Mouse (Mus musculus) bone marrow macrophage, adult 2 months (primary cell): ENCODE data around the gene Gm20388. TPM values are rescaled to one million over a fixed set of nuclear protein-coding genes. Genes with fewer than 3 reads are reported as not detected.

Experiments
- H3K27ac ChIP-seq: 2 replicates; pipeline ENCODE4 v1.5.1; 2012; ENCODE audit warnings: low read depth, low read length; ENCODE audit not compliant: insufficient read depth
- H3K4me1 ChIP-seq: 2 replicates; pipeline ENCODE4 v1.6.1; 2012; ENCODE audit warnings: low read length; ENCODE audit not compliant: control insufficient read depth, insufficient read depth
- H3K4me3 ChIP-seq: 2 replicates; pipeline ENCODE4 v1.5.1; 2012; ENCODE audit warnings: mild to moderate bottlenecking, low read length, moderate library complexity; ENCODE audit not compliant: insufficient read depth
- CTCF ChIP-seq: IDR thresholded peaks from 2 replicates; pipeline ENCODE4 v1.5.1; 2012; ENCODE audit warnings: low read depth, mild to moderate bottlenecking, low read length, moderate library complexity
- POLR2A ChIP-seq: IDR thresholded peaks from 2 replicates; pipeline ENCODE4 v1.6.1; 2012; ENCODE audit warnings: mild to moderate bottlenecking, low read depth, low read length, borderline replicate concordance
- polyA plus RNA-seq: library from polyadenylated mRNA; stranded (reverse); fragments of >200 nt; gene quantifications from 2 replicates; pipeline ENCODE4 v1.2.4, GENCODE M21; 2012; ENCODE audit not compliant: missing spikeins, insufficient read depth, insufficient read length

Gm20388 gene
- polyA plus RNA-seq, 1 experiment: 32.7 TPM

- H3K4me3 ChIP-seq: no peak overlapping the region
- TF ChIP-seq CTCF: no peak
- TF ChIP-seq POLR2A: no peak
- H3K4me1 ChIP-seq: peaks cover 24% of the 10 kb centered on the region
- peak overlapping the region; percentile 24 for H3K27ac ChIP-seq
These were observed 458.4 kb downstream of the Gm20388 start for GRCm38 (mm10) chr8:120368814-120369649.

GRCm38 (mm10) chr8:120369956-120370355, 459.3 kb downstream of the Gm20388 start:
- TF ChIP-seq CTCF (no peak), POLR2A (no peak)
- no peak overlapping the region for H3K27ac ChIP-seq
- peaks cover 18% of the 10 kb centered on the region for H3K4me1 ChIP-seq
- no peak overlapping the region for H3K4me3 ChIP-seq

GRCm38 (mm10) chr8:120370461-120370860, 459.8 kb downstream of the Gm20388 start:
- H3K27ac ChIP-seq: no peak overlapping the region
- peaks cover 18% of the 10 kb centered on the region for H3K4me1 ChIP-seq
- no peak overlapping the region for H3K4me3 ChIP-seq
- TF ChIP-seq POLR2A (no peak), CTCF (no peak)

GRCm38 (mm10) chr8:120371146-120371545, 460.5 kb downstream of the Gm20388 start:
- Histone ChIP-seq H3K27ac (no peak overlapping the region), H3K4me1 (peaks cover 18% of the 10 kb centered on the region), H3K4me3 (no peak overlapping the region)
- TF ChIP-seq POLR2A (no peak), CTCF (no peak)

GRCm38 (mm10) chr8:120371725-120372457, 461.2 kb downstream of the Gm20388 start:
- Histone ChIP-seq H3K27ac (no peak overlapping the region), H3K4me1 (peaks cover 18% of the 10 kb centered on the region), H3K4me3 (no peak overlapping the region)
- TF ChIP-seq POLR2A: no peak
- no peak for TF ChIP-seq CTCF

- no peak for TF ChIP-seq POLR2A
- H3K4me3 ChIP-seq: no peak overlapping the region
- H3K4me1 ChIP-seq: peaks cover 15% of the 10 kb centered on the region
- no peak overlapping the region for H3K27ac ChIP-seq
These were observed 462.0 kb downstream of the Gm20388 start for GRCm38 (mm10) chr8:120372684-120373083.

- H3K4me3 ChIP-seq: no peak overlapping the region
- H3K4me1 ChIP-seq: peaks cover 12% of the 10 kb centered on the region
- no peak overlapping the region for H3K27ac ChIP-seq
- TF ChIP-seq CTCF (no peak), POLR2A (no peak)
These were observed 463.0 kb downstream of the Gm20388 start for GRCm38 (mm10) chr8:120373621-120374020.

- H3K4me3 ChIP-seq: no peak overlapping the region
- no peak overlapping the region for H3K27ac ChIP-seq
- peaks cover 9% of the 10 kb centered on the region for H3K4me1 ChIP-seq
- TF ChIP-seq POLR2A (no peak), CTCF (no peak)
These were observed 463.4 kb downstream of the Gm20388 start for GRCm38 (mm10) chr8:120374070-120374469.

- Histone ChIP-seq H3K27ac (no peak overlapping the region), H3K4me3 (no peak overlapping the region), H3K4me1 (peaks cover 5% of the 10 kb centered on the region)
- TF ChIP-seq POLR2A (no peak), CTCF (no peak)
These were observed 463.9 kb downstream of the Gm20388 start for GRCm38 (mm10) chr8:120374514-120374913.

- Histone ChIP-seq H3K27ac (no peak overlapping the region), H3K4me3 (no peak overlapping the region), H3K4me1 (no peaks in the 10 kb centered on the region)
- TF ChIP-seq POLR2A (no peak), CTCF (no peak)
These were observed 464.5 kb downstream of the Gm20388 start for GRCm38 (mm10) chr8:120375170-120375569.
